Mouse (Mus musculus) stomach, embryonic 14.5 days (tissue): ENCODE results near the gene Nrn1. TPM values are rescaled to one million over a fixed set of nuclear protein-coding genes. Genes with fewer than 3 reads are reported as not detected.

Source experiments
- ATAC-seq: fragments of 200-750 bp; cut with Nextera tagmentation; 2 replicates; pipeline ENCODE4 v1.8.0; 2017; ENCODE audit warnings: low read depth, moderate TSS enrichment; ENCODE audit not compliant: insufficient number of reproducible peaks, insufficient read depth, low FRiP score
- H3K27ac ChIP-seq: fragments of 300-500 bp; sonication (generic); 2 replicates; pipeline ENCODE4 v1.5.1; 2014; ENCODE audit warnings: mild to moderate bottlenecking, low read length, moderate library complexity, mixed read lengths
- H3K27me3 ChIP-seq: fragments of 300-500 bp; sonication (generic); 2 replicates; pipeline ENCODE4 v1.6.1; 2014; ENCODE audit warnings: low read length, control low read depth, mixed read lengths; ENCODE audit not compliant: control insufficient read depth, insufficient read depth
- H3K36me3 ChIP-seq: fragments of 300-500 bp; sonication (generic); 2 replicates; pipeline ENCODE4 v1.6.1; 2014; ENCODE audit warnings: mild to moderate bottlenecking, control low read depth, low read length, moderate library complexity, mixed read lengths; ENCODE audit not compliant: control insufficient read depth, insufficient read depth
- H3K4me1 ChIP-seq: fragments of 300-500 bp; sonication (generic); 2 replicates; pipeline ENCODE4 v1.6.1; 2014; ENCODE audit warnings: low read length, control low read depth, mixed read lengths; ENCODE audit not compliant: control insufficient read depth, insufficient read depth
- H3K4me2 ChIP-seq: fragments of 300-500 bp; sonication (generic); replicated peaks from 2 replicates; pipeline ENCODE4 v1.6.1; 2014; ENCODE audit warnings: low read depth, low read length, control low read depth
- H3K4me3 ChIP-seq: fragments of 300-500 bp; sonication (generic); 2 replicates; pipeline ENCODE4 v1.5.1; 2014; ENCODE audit warnings: low read depth, low read length, control low read depth
- H3K9ac ChIP-seq: fragments of 300-500 bp; sonication (generic); replicated peaks from 2 replicates; pipeline ENCODE4 v1.6.1; 2014; ENCODE audit warnings: low read depth, mild to moderate bottlenecking, control low read depth, low read length, moderate library complexity, mixed read lengths
- H3K9me3 ChIP-seq: fragments of 300-500 bp; sonication (generic); 2 replicates; pipeline ENCODE4 v1.6.1; 2016; ENCODE audit warnings: low read depth, low read length, control low read depth; ENCODE audit not compliant: control insufficient read depth
- WGBS: fragments of 180-500 bp; shearing (Covaris S2); extraction: QIAGEN DNeasy Blood & Tissue Kit; methylation state at CpG from one replicate; pipeline ENCODE4 v1.1.7; 2014; 5-methylcytosine and 5-hydroxymethylcytosine counted together
- polyA plus RNA-seq: library from polyadenylated mRNA; unstranded; fragments of >200 nt; fragmentation: Nextera tagmentation; extraction: Ambion mirVana; gene quantifications from 2 replicates; pipeline ENCODE4 v1.2.1, GENCODE M21; 2014

The Nrn1 gene
- 1.8 and 1.9 TPM in 2 replicates for polyA plus RNA-seq

DNA sequence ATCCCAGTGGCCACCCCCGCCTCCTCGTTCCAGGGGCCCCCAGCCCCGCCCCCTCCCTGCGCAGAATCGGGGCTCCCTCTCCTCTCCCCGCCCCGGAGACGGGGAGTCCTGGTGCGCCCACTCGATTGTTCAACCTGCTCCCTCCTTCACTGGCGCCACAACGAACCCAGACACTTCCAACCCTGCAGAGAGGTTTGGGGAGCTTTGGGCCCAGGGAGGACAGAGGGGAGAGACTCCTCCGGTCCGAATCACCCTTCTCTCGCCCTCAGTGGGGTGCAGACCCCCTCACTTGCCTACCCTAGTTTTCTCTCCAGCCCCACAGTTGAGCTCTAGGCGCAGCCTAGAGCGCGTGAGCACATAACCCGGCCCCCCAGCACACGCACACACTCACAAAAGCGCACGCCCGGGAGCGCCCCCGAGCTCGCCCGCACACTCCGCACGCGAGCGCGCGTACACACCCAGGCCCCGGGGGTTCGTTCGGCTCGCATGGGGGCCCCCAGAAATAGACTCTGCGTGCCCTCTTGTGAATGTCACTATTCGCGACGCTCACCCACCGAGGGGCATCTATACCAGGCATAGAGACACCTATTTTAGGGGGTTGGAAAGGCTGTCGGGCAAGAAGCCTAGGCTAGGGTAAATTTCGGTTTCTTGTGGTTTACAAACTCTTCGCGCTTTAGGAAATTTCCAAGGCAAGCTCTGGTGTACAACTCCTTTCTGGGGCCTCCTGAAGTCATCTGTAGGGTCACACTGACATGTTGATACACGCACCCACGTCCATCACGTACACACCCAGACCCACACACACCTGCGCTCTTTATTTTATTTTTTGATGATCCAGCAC, at the start of gene Nrn1:
Gene Nrn1 (minus strand): TSS at position 401 of the 841 bp plus-strand sequence.
- H3K27me3 ChIP-seq = peaks cover 25% of the 10 kb centered on the region
- H3K4me3 ChIP-seq = peak within 1 kb of the TSS; percentile 37
- H3K4me2 ChIP-seq = peak within 1 kb of the TSS; percentile 62
- H3K9me3 ChIP-seq = no peaks in the 10 kb centered on the region
- H3K4me1 ChIP-seq = peaks cover 13% of the 10 kb centered on the region; the same call in 1 of the 2 replicates
- WGBS = under 1% methylated on average over 50 of the region's 50 CpGs
- no peaks in the 10 kb centered on the region for H3K36me3 ChIP-seq
- H3K9ac ChIP-seq = no peak within 1 kb of the TSS
- ATAC-seq = no peak
- H3K27ac ChIP-seq = no peak within 1 kb of the TSS

DNA sequence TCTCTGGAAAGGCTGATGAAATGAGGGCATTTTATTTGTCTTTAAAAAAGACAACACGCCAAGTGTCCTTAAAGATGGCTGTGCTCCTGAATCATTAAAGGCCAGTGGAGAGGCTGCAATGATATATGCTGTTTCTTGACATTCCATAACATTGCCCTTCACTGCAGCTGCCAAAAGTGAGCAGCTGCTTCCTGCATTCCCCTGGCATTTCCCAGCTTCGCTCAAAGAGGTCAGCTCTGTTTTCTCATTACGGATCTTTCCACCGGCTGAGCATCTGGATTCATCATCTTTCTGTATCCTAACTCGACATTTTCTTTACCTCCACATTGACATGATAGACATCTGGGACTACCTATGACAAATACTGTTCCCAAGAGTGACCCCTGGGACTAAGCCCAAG, 44.7 kb upstream of the Nrn1 start:
- 42% methylated on average over 5 of the region's 5 CpGs for WGBS
- H3K4me2 ChIP-seq = no peak overlapping the region
- no peak for ATAC-seq

DNA sequence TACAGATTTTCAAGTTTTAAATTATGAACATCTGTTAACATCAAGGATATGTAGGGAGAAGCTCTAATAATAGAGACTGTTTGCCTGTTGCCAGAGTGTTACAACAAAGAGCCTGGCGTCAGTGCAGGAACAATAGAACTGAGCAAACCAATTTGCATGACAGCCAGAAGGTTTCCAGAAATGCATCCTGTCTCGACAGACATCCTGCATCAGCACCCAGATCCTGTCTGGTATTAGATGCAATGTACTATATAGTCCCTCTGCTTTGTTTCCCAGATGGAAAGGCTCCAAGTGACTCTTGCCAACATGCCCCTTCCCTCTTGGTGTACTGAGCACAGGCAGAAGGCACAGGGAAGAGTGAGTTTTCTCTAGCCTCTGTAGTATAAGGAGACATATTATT, 31.9 kb upstream of the Nrn1 start:
- Histone ChIP-seq H3K27me3 (no peaks in the 10 kb centered on the region), H3K9ac (no peak overlapping the region), H3K27ac (no peak overlapping the region), H3K4me2 (no peak overlapping the region), H3K9me3 (no peaks in the 10 kb centered on the region), H3K36me3 (no peaks in the 10 kb centered on the region), H3K4me3 (no peak overlapping the region), H3K4me1 (no peaks in the 10 kb centered on the region)
- no peak for ATAC-seq
- WGBS = 70% methylated on average over 2 of the region's 2 CpGs

More for the DNA sequence above, 44.7 kb upstream of the Nrn1 start:
- Histone ChIP-seq H3K4me1 (no peaks in the 10 kb centered on the region), H3K9ac (no peak overlapping the region), H3K27ac (no peak overlapping the region), H3K36me3 (no peaks in the 10 kb centered on the region), H3K27me3 (no peaks in the 10 kb centered on the region), H3K9me3 (no peaks in the 10 kb centered on the region), H3K4me3 (no peak overlapping the region)

DNA sequence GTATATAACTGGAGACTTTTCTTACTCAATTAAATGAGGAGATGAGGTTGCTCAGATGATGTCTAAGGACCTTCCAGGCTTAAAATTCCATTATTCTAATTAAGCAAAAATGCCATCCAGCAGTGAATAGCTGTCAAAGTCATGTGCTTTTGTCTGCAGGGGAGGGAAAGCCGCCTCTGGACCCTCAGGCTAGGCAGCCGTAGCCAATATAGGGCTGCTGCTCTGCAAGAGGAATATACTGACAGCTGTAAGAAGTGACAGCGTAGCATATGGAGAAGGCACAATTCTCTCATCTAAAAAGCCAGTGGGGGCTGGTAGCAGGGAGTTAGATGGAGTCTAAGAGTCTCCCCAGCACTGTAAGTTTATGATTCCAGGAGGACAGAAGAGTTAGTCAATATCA, 16.9 kb upstream of the Nrn1 start:
- 72% methylated on average over 3 of the region's 3 CpGs for WGBS
- H3K4me1 ChIP-seq = no peaks in the 10 kb centered on the region
- no peaks in the 10 kb centered on the region for H3K9me3 ChIP-seq
- ATAC-seq = no peak
- H3K36me3 ChIP-seq = no peaks in the 10 kb centered on the region
- H3K27ac ChIP-seq = no peak overlapping the region
- no peak overlapping the region for H3K4me3 ChIP-seq
- no peak overlapping the region for H3K4me2 ChIP-seq
- no peak overlapping the region for H3K9ac ChIP-seq
- 0 out of 2 replicates have a peak, but pooled peaks cover 4% of the 10 kb centered on the region for H3K27me3 ChIP-seq

DNA sequence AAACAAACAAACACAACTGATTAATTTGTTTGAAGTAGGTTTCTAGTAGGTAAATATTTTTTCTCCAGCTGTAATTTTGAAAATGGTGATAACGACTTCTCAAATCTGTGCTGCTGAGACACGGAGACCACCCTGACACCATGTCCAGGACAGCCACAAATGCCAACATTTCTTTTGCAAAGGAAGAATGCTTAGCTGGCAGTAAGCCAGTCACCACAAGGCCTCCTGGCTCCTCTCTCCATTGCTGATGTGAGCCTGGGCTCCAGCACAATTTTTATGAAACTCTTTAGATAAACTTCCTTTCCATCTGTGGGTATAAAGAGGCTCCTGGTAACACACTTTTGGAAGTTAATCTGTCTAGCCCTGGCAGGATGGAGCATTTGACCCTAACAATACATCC, 15.1 kb upstream of the Nrn1 start:
- no peak for ATAC-seq
- Histone ChIP-seq H3K9ac (no peak overlapping the region), H3K27ac (no peak overlapping the region), H3K4me1 (no peaks in the 10 kb centered on the region), H3K4me2 (no peak overlapping the region), H3K27me3 (no peaks in the 10 kb centered on the region), H3K4me3 (no peak overlapping the region), H3K9me3 (no peaks in the 10 kb centered on the region), H3K36me3 (no peaks in the 10 kb centered on the region)
- 34% methylated on average over 2 of the region's 2 CpGs for WGBS

DNA sequence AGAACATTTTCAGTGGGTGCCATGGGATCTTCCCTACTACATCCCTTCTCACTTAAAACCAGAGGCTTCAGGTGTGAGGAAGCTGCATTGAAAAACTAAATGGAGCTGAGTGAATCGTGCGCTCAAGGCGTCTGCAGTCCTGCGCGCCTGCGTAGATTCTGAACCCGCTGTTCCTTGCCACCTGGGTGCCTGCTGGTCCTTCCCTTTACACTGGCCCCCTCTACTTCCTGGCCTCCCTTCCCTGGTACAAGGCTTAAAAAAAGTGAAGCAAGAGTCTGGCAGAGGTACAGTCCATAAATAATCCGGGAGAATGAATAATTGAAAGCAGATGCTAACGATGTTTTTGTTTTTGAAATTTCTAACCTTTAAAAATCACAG, 1.7 kb upstream of the Nrn1 start:
- H3K9ac ChIP-seq = 0 out of 2 replicates have a peak overlapping the region, but pooled peaks have one; percentile 0

DNA sequence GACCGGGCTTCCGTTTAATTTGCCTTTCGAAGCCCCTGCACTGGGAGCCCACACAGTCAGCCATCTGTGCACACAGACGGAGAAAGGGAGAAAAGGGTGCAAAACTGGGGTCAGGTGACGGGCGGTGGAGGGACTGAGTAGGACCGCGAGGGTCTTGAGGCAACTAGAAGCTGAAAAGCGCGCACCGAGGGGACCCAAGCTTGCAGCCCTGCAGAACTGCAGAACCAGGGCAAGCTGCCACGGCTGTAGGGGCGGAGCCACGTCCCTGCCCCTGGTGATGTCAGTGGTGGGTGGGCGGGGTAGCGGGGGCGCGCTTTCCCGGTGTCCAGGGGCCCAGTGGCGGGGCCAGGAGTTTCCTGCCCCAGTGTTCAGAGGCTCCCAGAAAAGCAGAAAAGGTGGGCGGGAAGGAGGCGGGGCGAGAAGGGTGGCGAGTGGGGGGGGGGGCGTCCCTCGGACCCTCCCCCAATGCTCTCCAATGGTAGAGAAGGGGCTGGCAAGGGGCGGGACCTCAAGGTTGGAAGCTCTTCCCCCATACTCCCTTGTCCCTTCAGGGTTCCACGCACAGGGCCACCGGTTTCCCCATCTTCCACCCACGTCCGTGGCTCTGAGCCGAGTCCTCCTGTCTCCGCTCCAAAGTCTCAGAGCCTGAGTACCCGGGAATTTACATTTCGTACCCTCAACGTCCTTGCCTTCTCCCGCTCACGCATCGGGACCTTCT, 1.1 kb upstream of the Nrn1 start:
- no peak overlapping the region for H3K27ac ChIP-seq
- H3K4me3 ChIP-seq = peak overlapping the region; percentile 37
- no peaks in the 10 kb centered on the region for H3K36me3 ChIP-seq
- 0 out of 2 replicates have a peak overlapping the region, but pooled peaks have one; percentile 0 for H3K9ac ChIP-seq
- WGBS = 1% methylated on average over 37 of the region's 39 CpGs
- H3K4me1 ChIP-seq = peaks cover 13% of the 10 kb centered on the region; the same call in 1 of the 2 replicates
- peak; percentile 92 for ATAC-seq
- peak overlapping the region; percentile 62 for H3K4me2 ChIP-seq
- H3K27me3 ChIP-seq = peaks cover 19% of the 10 kb centered on the region; the same call in 1 of the 2 replicates
- no peaks in the 10 kb centered on the region for H3K9me3 ChIP-seq

More for the DNA sequence above, 1.7 kb upstream of the Nrn1 start:
- 0 out of 2 replicates have a peak, but pooled peaks have one; percentile 14 for ATAC-seq
- Histone ChIP-seq H3K4me2 (peak overlapping the region; percentile 62), H3K9me3 (no peaks in the 10 kb centered on the region), H3K4me3 (peak overlapping the region; percentile 37), H3K36me3 (no peaks in the 10 kb centered on the region), H3K4me1 (peaks cover 13% of the 10 kb centered on the region; the same call in 1 of the 2 replicates), H3K27ac (no peak overlapping the region), H3K27me3 (peaks cover 15% of the 10 kb centered on the region; the same call in 1 of the 2 replicates)
- 13% methylated on average over 9 of the region's 9 CpGs for WGBS

DNA sequence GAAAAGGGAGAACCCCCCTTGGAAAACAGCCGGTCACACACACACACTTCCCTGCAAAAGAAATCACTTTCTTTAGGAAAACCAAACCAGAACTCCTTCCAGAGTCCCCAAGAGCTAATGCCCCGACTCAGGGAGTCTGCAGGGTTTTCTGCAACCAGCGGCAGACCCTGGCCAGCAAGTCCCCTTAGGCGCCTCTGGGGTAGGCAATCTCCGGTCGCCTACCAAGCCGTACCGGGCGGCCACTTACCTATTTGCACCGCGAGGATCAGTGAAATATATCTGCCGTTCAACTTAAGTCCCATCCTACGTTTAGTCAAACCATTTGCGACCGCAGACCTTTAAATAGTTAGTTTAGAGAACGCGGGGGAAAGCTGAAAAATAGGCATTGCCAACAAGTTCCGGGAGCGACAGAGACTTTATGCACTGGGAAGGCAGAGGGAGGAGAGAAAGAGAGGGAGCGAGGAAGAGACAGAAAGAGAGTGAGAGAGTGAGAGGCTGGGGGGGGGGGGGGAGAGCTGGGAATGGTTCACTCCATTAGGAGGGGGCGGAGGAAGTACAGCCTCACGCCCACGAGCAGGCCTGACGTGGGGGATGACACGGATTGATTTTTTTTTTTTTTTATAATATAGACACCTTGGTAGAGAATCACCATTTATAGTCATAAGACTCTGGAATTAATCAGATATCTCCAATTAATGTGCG, 791 bp downstream of the Nrn1 start:
- no peak overlapping the region for H3K27ac ChIP-seq
- under 1% methylated on average over 26 of the region's 26 CpGs for WGBS

More for the DNA sequence above, 791 bp downstream of the Nrn1 start:
- H3K9me3 ChIP-seq = no peaks in the 10 kb centered on the region
- no peaks in the 10 kb centered on the region for H3K36me3 ChIP-seq
- H3K4me2 ChIP-seq = peak overlapping the region; percentile 62
- no peak for ATAC-seq
- peaks cover 33% of the 10 kb centered on the region for H3K27me3 ChIP-seq
- H3K4me1 ChIP-seq = peaks cover 13% of the 10 kb centered on the region; the same call in 1 of the 2 replicates
- H3K9ac ChIP-seq = no peak overlapping the region
- peak overlapping the region; percentile 37; the same call in 1 of the 2 replicates for H3K4me3 ChIP-seq
